Mouse (Mus musculus): ENCODE results near the gene Vmn2r34. TPM values are rescaled to one million over a fixed set of nuclear protein-coding genes. Genes with fewer than 3 reads are reported as not detected.

The Vmn2r34 gene
- polyA plus RNA-seq (2012; ENCODE audit: low replicate concordance), result not detected in 2 replicates

GRCm38 (mm10) chr7:7689413-7689812 lies at the start of gene Vmn2r34:
Gene Vmn2r34, minus strand, starts transcription at chr7:7689513.

Other genes starting within 250 kb of the Vmn2r34 start
- not detected in 2 replicates for gene Vmn2r32, start 209.5 kb downstream of the Vmn2r34 start, polyA plus RNA-seq (2012; ENCODE audit: low replicate concordance)
- gene Vmn2r33, start 122.7 kb downstream of the Vmn2r34 start, polyA plus RNA-seq (2012; ENCODE audit: low replicate concordance), result not detected in 2 replicates
- not detected in 2 replicates for gene Vmn2r35, start 130.4 kb upstream of the Vmn2r34 start, polyA plus RNA-seq (2012; ENCODE audit: low replicate concordance)
- not detected in 2 replicates for gene Vmn2r36, start 213.0 kb upstream of the Vmn2r34 start, polyA plus RNA-seq (2012; ENCODE audit: low replicate concordance)